Mouse (Mus musculus) kidney, adult 2 months (tissue): ENCODE results near the gene Gng12. TPM values are rescaled to one million over a fixed set of nuclear protein-coding genes. Genes with fewer than 3 reads are reported as not detected.

Source experiments
- DNase-seq: peaks from one replicate; pipeline ENCODE4 v3.0.0; 2021
- H3K27ac ChIP-seq: fragments of 200-500 bp; 2 replicates; pipeline ENCODE4 v1.5.1; 2012; ENCODE audit warnings: low read depth, low read length, control low read depth, inconsistent platforms; ENCODE audit not compliant: insufficient read depth
- H3K27me3 ChIP-seq: fragments of 200-500 bp; replicated peaks from 2 replicates; pipeline ENCODE4 v1.6.1; 2012; ENCODE audit warnings: mild to moderate bottlenecking, moderate library complexity, low read length, inconsistent platforms; ENCODE audit not compliant: control insufficient read depth, insufficient read depth
- H3K36me3 ChIP-seq: fragments of 200-500 bp; 2 replicates; pipeline ENCODE4 v1.6.1; 2012; ENCODE audit warnings: mild to moderate bottlenecking, moderate library complexity, low read length, inconsistent platforms; ENCODE audit not compliant: control insufficient read depth, insufficient read depth
- H3K4me1 ChIP-seq: fragments of 200-500 bp; 2 replicates; pipeline ENCODE4 v1.6.1; 2011; ENCODE audit warnings: low read length; ENCODE audit not compliant: control insufficient read depth, insufficient read depth
- H3K4me3 ChIP-seq: fragments of 200-500 bp; 2 replicates; pipeline ENCODE4 v1.5.1; 2011; ENCODE audit warnings: mild to moderate bottlenecking, low read depth, low read length, control low read depth; ENCODE audit not compliant: insufficient read depth
- CTCF ChIP-seq: fragments of 200-500 bp; conservative IDR thresholded peaks from 2 replicates; pipeline ENCODE4 v1.5.1; 2011; ENCODE audit warnings: low read depth, mild to moderate bottlenecking, control low read depth, low read length, moderate library complexity, mixed read lengths; ENCODE audit not compliant: insufficient read depth, insufficient read length
- POLR2A ChIP-seq: fragments of 200-500 bp; IDR thresholded peaks from one replicate; pipeline ENCODE4 v1.6.1; 2011; ENCODE audit warnings: low read depth, low read length, control low read depth
- WGBS: fragments of 180-500 bp; shearing (Covaris S2); methylation state at CpG from one replicate; pipeline ENCODE4 v1.1.7; 2018; 5-methylcytosine and 5-hydroxymethylcytosine counted together
- polyA plus RNA-seq: library from polyadenylated mRNA; depleted of rRNA; stranded (reverse); fragments of >200 nt; gene quantifications from 2 replicates; pipeline ENCODE4 v1.2.3, GENCODE M21; 2012

Gng12 gene
- polyA plus RNA-seq, 1 experiment = 102 TPM

DNA sequence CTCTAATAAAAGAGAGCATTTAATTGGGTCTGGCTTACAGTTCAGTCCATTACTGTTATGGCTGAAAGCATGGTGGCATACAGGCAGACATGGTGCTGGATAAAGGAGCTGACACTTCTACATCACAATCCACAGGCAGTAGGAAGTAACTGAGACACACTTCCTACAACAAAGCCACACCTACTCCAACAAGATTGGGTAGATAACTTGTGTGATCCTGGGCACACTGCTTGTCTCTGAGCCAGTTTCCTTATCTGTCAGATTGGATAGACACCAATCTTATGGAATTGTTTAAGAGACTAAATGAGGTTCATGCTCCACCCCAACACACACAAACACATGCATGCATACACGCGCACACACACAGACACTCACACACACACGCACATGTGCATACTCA is 51.9 kb downstream of the Gng12 start:
- Histone ChIP-seq H3K36me3 (no peaks in the 10 kb centered on the region), H3K27me3 (no peaks in the 10 kb centered on the region; the same call in 1 of the 2 replicates), H3K27ac (no peak overlapping the region), H3K4me3 (no peak overlapping the region), H3K4me1 (peaks cover 23% of the 10 kb centered on the region)
- TF ChIP-seq POLR2A (no peak), CTCF (no peak)
- WGBS = 88% methylated on average over 3 of the region's 3 CpGs
- no peak for DNase-seq

DNA sequence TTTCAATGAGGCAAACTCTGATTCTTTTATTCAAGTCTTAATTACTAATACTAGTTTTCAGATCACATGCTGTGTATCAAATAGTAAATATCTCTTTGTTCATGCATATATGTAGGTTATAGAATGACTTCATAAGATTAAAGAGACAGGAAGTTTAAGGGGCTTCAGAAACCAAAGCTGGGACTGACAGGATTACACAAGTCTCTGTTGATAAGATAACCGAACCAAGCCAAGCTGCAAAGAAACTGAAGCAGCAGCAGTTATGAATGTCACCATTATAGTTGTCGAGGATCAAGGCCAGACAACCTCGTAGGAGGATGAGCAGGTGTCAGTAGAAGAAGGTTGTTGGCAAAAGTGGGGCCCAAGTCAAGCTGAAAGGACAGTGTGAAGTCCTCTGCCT is 52.7 kb downstream of the Gng12 start:
- Histone ChIP-seq H3K4me1 (peaks cover 22% of the 10 kb centered on the region), H3K27ac (no peak overlapping the region), H3K4me3 (no peak overlapping the region), H3K36me3 (no peaks in the 10 kb centered on the region), H3K27me3 (no peaks in the 10 kb centered on the region; the same call in 1 of the 2 replicates)
- TF ChIP-seq POLR2A = no peak
- no peak for TF ChIP-seq CTCF
- WGBS = 85% methylated on average over 3 of the region's 3 CpGs
- DNase-seq = no peak

DNA sequence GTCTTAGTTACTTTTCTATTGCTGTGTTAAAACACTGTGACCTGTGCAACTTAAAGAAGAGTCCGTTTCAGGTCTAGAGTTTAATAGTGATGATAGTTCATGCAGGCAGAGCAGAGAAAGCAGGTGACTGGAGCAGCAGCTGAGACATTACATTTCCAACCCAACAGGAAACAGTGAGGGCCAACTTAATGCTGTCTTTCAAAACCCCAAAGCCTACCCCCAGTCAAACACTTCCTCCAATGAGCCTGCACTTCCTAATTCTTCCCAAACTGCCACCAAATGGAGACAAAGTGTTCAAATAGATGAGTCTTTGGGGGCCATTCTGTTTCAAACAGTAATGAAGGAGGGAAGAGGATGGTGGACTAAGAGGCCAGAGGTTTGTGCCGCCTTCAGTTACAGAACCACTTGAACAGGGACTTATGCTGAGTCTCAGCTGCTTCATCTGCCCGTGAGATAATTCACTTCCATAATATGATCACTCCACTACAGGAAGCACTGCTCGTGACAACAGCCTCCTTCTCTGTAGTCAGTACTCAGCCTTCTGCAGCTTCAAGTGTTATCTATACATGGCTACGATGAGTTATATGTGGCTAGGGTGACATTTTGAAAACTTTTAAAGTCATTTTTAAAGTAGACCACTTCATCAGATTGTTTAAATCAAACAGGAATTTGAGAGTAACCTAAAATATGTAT is 55.7 kb downstream of the Gng12 start:
- no peak for DNase-seq
- no peaks in the 10 kb centered on the region for H3K36me3 ChIP-seq
- H3K27ac ChIP-seq = no peak overlapping the region
- 83% methylated on average over 5 of the region's 5 CpGs for WGBS
- peaks cover 22% of the 10 kb centered on the region; the same call in 1 of the 2 replicates for H3K4me1 ChIP-seq
- no peak for TF ChIP-seq CTCF
- no peak for TF ChIP-seq POLR2A
- no peak overlapping the region for H3K4me3 ChIP-seq
- H3K27me3 ChIP-seq = no peaks in the 10 kb centered on the region; the same call in 1 of the 2 replicates

DNA sequence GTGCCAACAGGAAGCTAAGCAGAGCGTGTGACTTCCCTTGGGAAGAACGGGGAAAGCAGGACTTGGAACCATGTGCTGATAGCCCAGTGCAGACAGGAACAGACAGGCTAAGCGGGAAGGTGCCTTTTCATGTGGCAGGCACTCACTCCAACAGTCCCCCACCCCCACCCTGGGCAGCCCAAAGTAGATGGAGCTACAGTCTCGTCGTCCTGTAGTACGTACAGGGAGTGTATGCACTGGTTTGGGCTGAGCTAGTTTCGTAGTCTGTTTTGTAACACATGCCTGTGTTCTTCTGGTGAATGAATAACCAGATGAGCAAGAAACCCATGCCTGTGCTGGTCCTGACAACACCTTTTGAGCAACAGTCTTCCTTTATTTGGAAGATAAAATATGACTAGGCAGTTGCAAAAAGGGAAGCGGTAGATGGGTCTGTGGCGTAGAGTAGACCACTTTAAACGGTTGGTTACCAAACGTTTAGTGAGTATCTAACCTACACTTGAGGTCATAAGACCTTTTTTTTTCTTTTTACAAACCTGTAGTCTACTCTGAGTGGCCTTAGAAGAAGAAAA is 57.8 kb downstream of the Gng12 start:
- Histone ChIP-seq H3K4me3 (peak overlapping the region; percentile 4), H3K36me3 (no peaks in the 10 kb centered on the region), H3K27me3 (no peaks in the 10 kb centered on the region), H3K4me1 (peaks cover 17% of the 10 kb centered on the region; the same call in 1 of the 2 replicates), H3K27ac (peak overlapping the region; percentile 68)
- no peak for TF ChIP-seq POLR2A
- no peak for TF ChIP-seq CTCF
- DNase-seq = peak; percentile 85
- 27% methylated on average over 11 of the region's 11 CpGs for WGBS

DNA sequence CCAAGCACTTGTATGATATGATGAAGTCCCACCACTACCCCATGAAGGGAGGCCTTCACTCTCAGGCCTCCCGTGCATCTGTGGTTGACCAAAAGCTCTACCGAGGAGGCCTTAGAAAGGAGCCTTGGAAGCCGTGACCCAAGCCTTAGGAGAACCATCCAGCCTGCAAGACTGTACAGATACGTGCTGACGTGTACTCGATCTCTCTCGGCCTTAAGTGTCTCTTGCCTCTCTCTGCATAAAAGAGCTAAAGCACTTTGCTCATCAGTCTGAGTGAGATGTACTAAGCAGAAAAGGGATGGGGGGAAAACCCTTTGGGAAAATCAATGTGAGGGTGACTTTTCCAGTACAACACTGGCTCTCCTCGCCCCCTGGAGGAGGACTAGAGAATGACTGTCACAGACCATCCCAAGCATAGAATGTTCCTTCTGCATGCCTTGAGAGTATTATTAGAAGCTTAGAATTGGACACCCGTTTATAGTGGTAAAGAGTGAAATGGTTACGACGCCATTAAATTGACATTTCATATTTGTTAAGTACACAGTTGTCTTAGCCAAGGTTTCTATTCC is 59.0 kb downstream of the Gng12 start:
- peak; percentile 54 for DNase-seq
- TF ChIP-seq CTCF (peak; percentile 74), POLR2A (no peak)
- Histone ChIP-seq H3K4me3 (no peak overlapping the region), H3K36me3 (no peaks in the 10 kb centered on the region), H3K27ac (no peak overlapping the region), H3K4me1 (peaks cover 11% of the 10 kb centered on the region; the same call in 1 of the 2 replicates), H3K27me3 (no peaks in the 10 kb centered on the region)
- 85% methylated on average over 11 of the region's 11 CpGs for WGBS

DNA sequence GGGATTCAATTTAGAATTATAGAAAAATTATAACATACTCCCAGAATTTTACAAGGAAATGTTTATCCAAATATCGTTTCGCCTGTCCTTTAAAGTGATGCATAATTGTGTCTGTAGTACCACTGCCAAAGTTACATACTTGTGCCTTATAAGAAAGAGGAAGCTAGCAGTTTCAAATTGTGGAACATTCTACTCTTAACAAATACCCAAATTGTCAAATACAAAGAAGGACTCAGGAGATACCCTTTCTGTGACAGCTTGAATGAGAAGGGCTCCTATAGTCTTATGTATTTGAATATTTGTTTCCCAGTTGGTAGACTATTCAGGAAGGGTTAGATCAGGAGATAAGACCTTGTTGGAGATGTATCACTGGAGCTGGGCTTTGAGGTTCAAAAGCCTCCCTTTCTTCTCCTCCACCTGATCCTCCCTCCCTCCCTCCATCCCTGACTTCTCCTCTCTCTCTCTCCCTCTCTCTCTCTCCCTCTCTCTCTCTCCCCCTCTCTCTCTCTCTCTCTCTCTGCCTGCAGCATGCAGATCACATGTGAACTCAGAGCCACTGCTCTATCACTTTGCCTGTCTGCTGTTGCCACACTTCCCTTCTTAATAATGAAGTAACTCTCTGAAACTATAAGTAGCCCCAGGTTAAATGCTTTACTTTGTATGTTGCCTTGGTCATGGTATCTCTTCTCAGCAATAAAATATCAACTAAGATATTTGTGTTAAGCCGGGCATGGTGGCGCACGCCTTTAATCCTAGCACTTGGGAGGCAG is 62.5 kb downstream of the Gng12 start:
- no peak overlapping the region for H3K27ac ChIP-seq
- H3K27me3 ChIP-seq = no peaks in the 10 kb centered on the region
- H3K4me3 ChIP-seq = no peak overlapping the region
- peaks cover 16% of the 10 kb centered on the region; the same call in 1 of the 2 replicates for H3K4me1 ChIP-seq
- no peaks in the 10 kb centered on the region for H3K36me3 ChIP-seq
- no peak for TF ChIP-seq CTCF
- no peak for DNase-seq
- WGBS = 91% methylated on average over 5 of the region's 5 CpGs
